Mouse (Mus musculus): ENCODE measurements at regions not wholly inside any gene's neighbourhood (a gene's known extent, or its start where the extent isn't known, plus 50 kb on each side); places are given as distances from the start of the nearest gene placed in this dataset.

GRCm38 (mm10) chr4:12273369-12273768, 101.6 kb upstream of the Fam92a start:
- in situ Hi-C loops (cut with MseI, MboI) = no loop called here

GRCm38 (mm10) chr4:12272914-12273313, 101.1 kb upstream of the Fam92a start:
- in situ Hi-C loops (cut with MseI, MboI) = no loop called here

GRCm38 (mm10) chr4:12272378-12272777, 100.6 kb upstream of the Fam92a start:
- in situ Hi-C loops (cut with MseI, MboI) = no loop called here

- in situ Hi-C loops (cut with MseI, MboI) = no loop called here
Measured at GRCm38 (mm10) chr4:12263746-12264145, 91.9 kb upstream of the Fam92a start.

GRCm38 (mm10) chr4:12263197-12263596, 91.4 kb upstream of the Fam92a start:
- in situ Hi-C loops (cut with MseI, MboI) = no loop called here

- in situ Hi-C loops (cut with MseI, MboI) = loop anchor here in 1 of 2 experiments (25.0 kb wide), 1 partner anchor 289 kb away; no protein-coding TSS in a partner anchor
Measured at GRCm38 (mm10) chr4:12247994-12248393, 76.2 kb upstream of the Fam92a start.

GRCm38 (mm10) chr4:12246595-12246994, 74.8 kb upstream of the Fam92a start:
- in situ Hi-C loops (cut with MseI, MboI) = loop anchor here in 1 of 2 experiments (25.0 kb wide), 1 partner anchor 291 kb away; no protein-coding TSS in a partner anchor

GRCm38 (mm10) chr4:12240941-12241571, 69.2 kb upstream of the Fam92a start:
- in situ Hi-C loops (cut with MseI, MboI) = loop anchor here in 1 of 2 experiments (25.0 kb wide), 1 partner anchor 296 kb away; no protein-coding TSS in a partner anchor

- in situ Hi-C loops (cut with MseI, MboI) = loop anchor here in 1 of 2 experiments (25.0 kb wide), 1 partner anchor 307 kb away; no protein-coding TSS in a partner anchor
Measured at GRCm38 (mm10) chr4:12230731-12231130, 58.9 kb upstream of the Fam92a start.

Data from mouse trophoblast stem cell (cell line).